Mouse (Mus musculus): ENCODE data around the gene Six2.

DNA sequence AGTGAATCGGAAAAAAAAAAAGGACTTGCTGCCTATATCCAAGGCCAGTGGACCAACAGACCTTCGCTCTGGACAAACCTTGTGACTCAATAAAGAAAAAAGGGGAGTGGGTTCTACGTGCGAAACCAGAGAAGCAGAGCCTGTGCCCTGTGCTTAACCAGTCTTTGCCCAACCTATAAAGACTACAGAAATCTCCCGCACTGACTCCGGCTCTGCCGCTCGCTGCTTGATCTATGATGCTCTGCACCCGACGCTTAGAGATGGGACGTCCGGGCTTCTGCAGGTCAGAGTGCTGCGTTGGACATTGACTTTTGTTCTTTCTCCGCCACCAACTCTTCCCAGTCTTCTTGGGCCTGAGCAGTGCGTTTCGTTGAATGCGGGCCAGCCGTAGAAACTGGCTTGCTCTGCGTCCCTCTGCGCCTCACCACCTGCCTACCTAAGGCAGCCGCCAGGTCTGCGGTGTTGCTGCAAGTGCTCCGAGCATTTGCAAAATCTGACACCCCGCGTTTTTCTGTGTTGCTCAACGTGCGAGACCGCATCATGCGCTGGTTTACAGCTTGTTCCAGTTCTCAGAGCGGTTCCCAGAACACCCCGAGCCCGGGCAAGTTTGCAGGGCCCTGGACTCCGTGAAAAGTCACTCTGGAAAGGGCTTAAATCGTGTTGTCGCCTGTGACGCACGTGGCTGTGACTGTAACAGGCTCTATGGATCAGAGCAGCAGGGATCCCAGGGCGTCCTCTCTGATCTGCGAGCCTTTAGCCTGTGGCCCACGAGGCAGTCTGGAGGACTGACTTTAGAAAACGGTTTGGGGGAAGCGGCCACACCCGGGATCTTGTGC, 3.8 kb upstream of the Six2 start:
- TF ChIP-seq POLR2A (IDR thresholded peaks at IDR 0.05; ENCODE audit: borderline replicate concordance, extremely low read depth, low read depth, low read length): no peak
- no peak for TF ChIP-seq CTCF (IDR thresholded peaks at IDR 0.05; ENCODE audit: insufficient read depth, low read length)
